Mouse (Mus musculus): Measurements from ENCODE around the gene Nodal. TPM values are rescaled to one million over a fixed set of nuclear protein-coding genes. Genes with fewer than 3 reads are reported as not detected.
"Not testable (repeated sequence)": the region's sequence is repeated elsewhere in the genome, so short reads cannot be mapped to it uniquely, and the experiment has no call there.

Gene Nodal
- polyA plus RNA-seq, 1 experiment from 2014 or later: 0.12 TPM

DNA sequence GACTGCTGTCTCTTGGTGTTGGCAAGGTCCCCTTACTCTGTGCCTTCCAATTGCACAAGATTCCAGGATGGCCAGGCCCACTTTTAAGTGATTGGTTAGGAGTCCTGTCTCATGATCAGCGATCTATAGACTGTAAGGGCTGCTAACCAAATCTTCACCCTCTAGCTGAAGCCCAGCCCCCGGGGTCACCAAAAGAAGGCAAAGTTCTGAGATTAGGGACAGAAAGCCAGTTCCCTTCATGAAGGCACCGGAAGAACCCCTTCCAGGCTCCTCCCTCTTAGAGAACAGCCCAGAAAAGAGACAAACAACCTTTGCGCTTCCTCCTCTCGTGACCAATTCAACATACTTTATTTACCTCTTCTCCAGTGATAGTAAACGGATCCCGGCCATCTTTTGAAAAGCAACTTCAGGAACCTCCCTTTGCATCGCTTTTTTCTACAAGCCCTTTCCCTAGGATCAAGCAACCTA lies 33.7 kb downstream of the Nodal start:
- Histone ChIP-seq H3K27ac (ENCODE audit: low read depth, low read length) (no peak overlapping the region), H3K9me3 (ENCODE audit: control insufficient read depth, low read length) (no peaks in the 10 kb centered on the region), H3K27me3 (ENCODE audit: control insufficient read depth, insufficient read depth, low read length) (no peaks in the 10 kb centered on the region), H3K9ac (ENCODE audit: low read depth, low read length) (peak overlapping the region; percentile 78), H3K4me1 (replicated peaks; ENCODE audit: control insufficient read depth, insufficient read depth, low read length) (peaks cover 2% of the 10 kb centered on the region; the same call in 1 of the 2 replicates), H3K4me2 (replicated peaks; ENCODE audit: low read depth, low read length) (peak overlapping the region; percentile 93), H3K4me3 (ENCODE audit: low read depth, low read length) (peak overlapping the region; percentile 68), H3K36me3 (ENCODE audit: control insufficient read depth, insufficient read depth, low read length) (no peaks in the 10 kb centered on the region)
- DNase-seq (ENCODE audit: low spot score) (peak; percentile 35), ATAC-seq (ENCODE audit: low FRiP score) (no peak)
- WGBS: 7% methylated on average over 8 of the region's 8 CpGs

DNA sequence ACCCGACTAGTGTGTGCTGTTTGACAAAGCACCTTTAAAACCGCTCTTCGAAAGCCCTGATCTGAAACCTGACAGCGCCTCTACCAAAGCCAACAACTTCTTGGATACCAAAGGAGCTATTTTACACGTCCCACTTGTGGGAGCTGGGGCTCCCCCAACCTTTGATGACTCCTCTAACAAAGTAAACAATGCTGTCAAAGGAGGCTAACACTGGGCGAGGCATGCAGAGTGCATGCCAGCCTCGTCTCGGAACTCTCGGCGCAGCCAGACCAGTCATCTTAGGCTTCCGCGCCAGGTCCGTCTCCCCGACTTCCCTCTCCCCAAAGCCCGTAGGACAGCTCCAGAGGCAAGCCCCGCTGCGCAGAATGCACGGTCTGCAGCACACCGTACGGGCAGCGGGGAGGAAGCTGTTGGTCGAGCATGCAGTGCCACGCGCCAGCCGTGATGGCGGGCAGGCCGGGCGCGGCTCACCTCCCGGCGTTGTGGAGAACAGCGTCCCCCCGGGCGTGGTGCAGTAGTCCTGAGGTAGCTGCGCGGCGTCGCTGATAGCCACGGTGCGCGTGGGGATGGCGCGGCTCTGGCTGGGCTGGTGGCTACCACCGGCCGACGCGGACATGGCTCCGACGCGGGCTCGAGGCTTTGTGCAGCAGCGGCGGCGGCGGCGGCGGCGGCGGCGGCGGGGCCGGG lies 34.3 kb downstream of the Nodal start:
- ATAC-seq (ENCODE audit: low FRiP score): peak; percentile 78
- under 1% methylated on average over 52 of the region's 62 CpGs for WGBS
- Histone ChIP-seq H3K4me2 (replicated peaks; ENCODE audit: low read depth, low read length) (peak overlapping the region; percentile 93), H3K9me3 (ENCODE audit: control insufficient read depth, low read length) (no peaks in the 10 kb centered on the region), H3K4me1 (replicated peaks; ENCODE audit: control insufficient read depth, insufficient read depth, low read length) (peaks cover 2% of the 10 kb centered on the region; the same call in 1 of the 2 replicates), H3K4me3 (ENCODE audit: low read depth, low read length) (peak overlapping the region; percentile 68), H3K27me3 (ENCODE audit: control insufficient read depth, insufficient read depth, low read length) (no peaks in the 10 kb centered on the region), H3K9ac (ENCODE audit: low read depth, low read length) (peak overlapping the region; percentile 78), H3K27ac (ENCODE audit: low read depth, low read length) (peak overlapping the region; percentile 43), H3K36me3 (ENCODE audit: control insufficient read depth, insufficient read depth, low read length) (no peaks in the 10 kb centered on the region)
- no peak for DNase-seq (ENCODE audit: low spot score)

DNA sequence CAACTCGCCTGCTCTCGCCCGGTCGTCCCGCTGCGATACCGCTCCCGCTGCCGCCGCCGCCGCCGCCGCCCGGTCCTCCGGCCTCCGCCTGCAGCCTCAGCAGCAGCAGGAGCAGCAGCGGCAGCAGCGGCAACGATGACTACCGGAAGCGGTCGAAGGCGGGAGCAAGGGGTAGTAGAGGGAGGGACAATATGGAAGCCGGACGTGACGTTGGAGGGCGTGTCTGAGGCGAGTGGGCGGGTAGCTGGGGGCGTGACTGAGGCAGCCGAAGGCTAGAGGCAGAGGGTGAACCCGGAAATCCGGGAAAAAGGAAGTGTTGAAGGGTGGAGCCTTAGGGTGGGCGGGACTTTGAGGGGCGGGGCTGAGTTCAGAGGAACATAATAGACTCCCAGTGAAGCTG lies 34.9 kb downstream of the Nodal start, which contains the start of gene Eif4ebp2:
TSS of gene Eif4ebp2 (minus strand) at position 17 of the 400 bp plus-strand sequence.
- H3K4me2 ChIP-seq (replicated peaks; ENCODE audit: low read depth, low read length): peak within 1 kb of the TSS; percentile 93
- no peaks in the 10 kb centered on the region for H3K36me3 ChIP-seq (ENCODE audit: control insufficient read depth, insufficient read depth, low read length)
- WGBS: 0% methylated on average over 31 of the region's 36 CpGs

DNA sequence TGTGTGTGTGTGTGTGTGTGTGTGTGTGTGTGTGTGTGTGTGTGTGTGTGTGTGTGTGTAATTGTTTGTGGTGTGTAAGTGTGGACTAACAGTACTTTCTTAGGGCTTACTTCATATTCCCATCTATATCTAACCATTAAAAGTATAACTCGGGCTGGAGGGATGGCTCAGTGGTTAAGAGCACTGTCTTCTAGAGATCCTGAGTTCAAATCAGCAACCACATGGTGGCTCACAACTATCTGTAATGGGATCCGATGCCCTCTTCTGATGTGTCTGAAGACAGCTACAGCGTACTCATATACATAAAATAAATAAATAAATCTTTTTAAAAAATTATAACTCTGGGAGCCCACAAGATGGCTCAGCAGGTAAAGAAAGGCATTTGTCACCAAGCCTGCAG lies 35.4 kb downstream of the Nodal start:
- H3K4me1 ChIP-seq (replicated peaks; ENCODE audit: control insufficient read depth, insufficient read depth, low read length); H3K27me3 ChIP-seq (ENCODE audit: control insufficient read depth, insufficient read depth, low read length); H3K9me3 ChIP-seq (ENCODE audit: control insufficient read depth, low read length); H3K36me3 ChIP-seq (ENCODE audit: control insufficient read depth, insufficient read depth, low read length); H3K27ac ChIP-seq (ENCODE audit: low read depth, low read length); H3K4me2 ChIP-seq (replicated peaks; ENCODE audit: low read depth, low read length); DNase-seq (ENCODE audit: low spot score); H3K9ac ChIP-seq (ENCODE audit: low read depth, low read length): not testable (repeated sequence)
- ATAC-seq (ENCODE audit: low FRiP score): peak; percentile 14; the same call in 1 of the 2 replicates
- H3K4me3 ChIP-seq (ENCODE audit: low read depth, low read length): peak overlapping the region; percentile 68; the same call in 1 of the 2 replicates
- WGBS: 85% methylated on average over 3 of the region's 3 CpGs

More for the DNA sequence above, 34.9 kb downstream of the Nodal start, which contains the start of gene Eif4ebp2:
- Histone ChIP-seq H3K9me3 (ENCODE audit: control insufficient read depth, low read length) (no peaks in the 10 kb centered on the region), H3K9ac (ENCODE audit: low read depth, low read length) (peak within 1 kb of the TSS; percentile 78), H3K27me3 (ENCODE audit: control insufficient read depth, insufficient read depth, low read length) (no peaks in the 10 kb centered on the region), H3K4me3 (ENCODE audit: low read depth, low read length) (peak within 1 kb of the TSS; percentile 68), H3K4me1 (replicated peaks; ENCODE audit: control insufficient read depth, insufficient read depth, low read length) (peaks cover 2% of the 10 kb centered on the region; the same call in 1 of the 2 replicates), H3K27ac (ENCODE audit: low read depth, low read length) (peak within 1 kb of the TSS; percentile 43)
- peak; percentile 100 for DNase-seq (ENCODE audit: low spot score)
- peak; percentile 99 for ATAC-seq (ENCODE audit: low FRiP score)

GRCm38 (mm10) chr10:61457182-61457581 lies 39.4 kb downstream of the Nodal start:
- H3K27me3 ChIP-seq (ENCODE audit: control insufficient read depth, insufficient read depth, low read length): no peaks in the 10 kb centered on the region
- H3K27ac ChIP-seq (ENCODE audit: low read depth, low read length): no peak overlapping the region
- no peaks in the 10 kb centered on the region for H3K36me3 ChIP-seq (ENCODE audit: control insufficient read depth, insufficient read depth, low read length)
- no peaks in the 10 kb centered on the region for H3K4me1 ChIP-seq (replicated peaks; ENCODE audit: control insufficient read depth, insufficient read depth, low read length)
- whole genome bisulfite sequencing: 69% methylated on average over 3 of the region's 3 CpGs
- H3K9me3 ChIP-seq (ENCODE audit: control insufficient read depth, low read length): no peaks in the 10 kb centered on the region
- no peak overlapping the region for H3K4me2 ChIP-seq (replicated peaks; ENCODE audit: low read depth, low read length)
- DNase-seq (ENCODE audit: low spot score) (no peak), ATAC-seq (ENCODE audit: low FRiP score) (no peak)
- no peak overlapping the region for H3K9ac ChIP-seq (ENCODE audit: low read depth, low read length)
- H3K4me3 ChIP-seq (ENCODE audit: low read depth, low read length): no peak overlapping the region

DNA sequence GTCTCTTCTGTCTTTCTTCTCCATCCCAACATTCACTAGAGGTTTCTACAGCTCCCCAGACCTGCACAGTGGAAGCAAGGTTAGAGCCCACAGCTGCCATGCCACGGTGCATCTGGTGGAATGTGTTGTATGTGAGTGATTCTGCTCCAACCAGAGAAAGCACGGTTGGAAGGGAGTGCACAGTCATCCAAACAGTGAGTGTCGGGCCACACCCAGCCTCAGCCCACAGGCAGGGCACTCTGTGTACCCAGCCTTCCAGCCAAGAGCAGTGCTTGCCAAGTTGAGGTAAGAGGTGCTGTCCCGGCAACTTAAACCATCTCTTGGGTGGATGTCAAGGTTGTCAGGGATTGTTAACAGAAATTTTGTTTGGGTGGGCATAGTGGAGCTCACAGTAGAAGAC lies 47.2 kb downstream of the Nodal start:
- H3K9me3 ChIP-seq (ENCODE audit: control insufficient read depth, low read length): no peaks in the 10 kb centered on the region
- DNase-seq (ENCODE audit: low spot score): no peak
- no peak overlapping the region for H3K4me2 ChIP-seq (replicated peaks; ENCODE audit: low read depth, low read length)
- no peaks in the 10 kb centered on the region for H3K36me3 ChIP-seq (ENCODE audit: control insufficient read depth, insufficient read depth, low read length)
- no peak overlapping the region for H3K27ac ChIP-seq (ENCODE audit: low read depth, low read length)
- WGBS: 90% methylated on average over 4 of the region's 4 CpGs
- H3K27me3 ChIP-seq (ENCODE audit: control insufficient read depth, insufficient read depth, low read length): no peaks in the 10 kb centered on the region
- no peak for ATAC-seq (ENCODE audit: low FRiP score)
- H3K4me1 ChIP-seq (replicated peaks; ENCODE audit: control insufficient read depth, insufficient read depth, low read length): no peaks in the 10 kb centered on the region
- H3K9ac ChIP-seq (ENCODE audit: low read depth, low read length): no peak overlapping the region
- no peak overlapping the region for H3K4me3 ChIP-seq (ENCODE audit: low read depth, low read length)

GRCm38 (mm10) chr10:61466242-61466641 lies 48.5 kb downstream of the Nodal start:
- Histone ChIP-seq H3K9ac (ENCODE audit: low read depth, low read length) (no peak overlapping the region), H3K4me3 (ENCODE audit: low read depth, low read length) (no peak overlapping the region), H3K27me3 (ENCODE audit: control insufficient read depth, insufficient read depth, low read length) (no peaks in the 10 kb centered on the region), H3K36me3 (ENCODE audit: control insufficient read depth, insufficient read depth, low read length) (no peaks in the 10 kb centered on the region), H3K9me3 (ENCODE audit: control insufficient read depth, low read length) (no peaks in the 10 kb centered on the region), H3K4me2 (replicated peaks; ENCODE audit: low read depth, low read length) (no peak overlapping the region), H3K4me1 (replicated peaks; ENCODE audit: control insufficient read depth, insufficient read depth, low read length) (no peaks in the 10 kb centered on the region), H3K27ac (ENCODE audit: low read depth, low read length) (no peak overlapping the region)
- 65% methylated on average over 8 of the region's 8 CpGs for WGBS
- ATAC-seq (ENCODE audit: low FRiP score) (no peak), DNase-seq (ENCODE audit: low spot score) (peak; percentile 41)

- Histone ChIP-seq H3K9ac (ENCODE audit: low read depth, low read length) (no peak overlapping the region), H3K4me1 (replicated peaks; ENCODE audit: control insufficient read depth, insufficient read depth, low read length) (no peaks in the 10 kb centered on the region), H3K9me3 (ENCODE audit: control insufficient read depth, low read length) (no peaks in the 10 kb centered on the region), H3K36me3 (ENCODE audit: control insufficient read depth, insufficient read depth, low read length) (no peaks in the 10 kb centered on the region), H3K27ac (ENCODE audit: low read depth, low read length) (no peak overlapping the region), H3K4me2 (replicated peaks; ENCODE audit: low read depth, low read length) (no peak overlapping the region), H3K4me3 (ENCODE audit: low read depth, low read length) (no peak overlapping the region), H3K27me3 (ENCODE audit: control insufficient read depth, insufficient read depth, low read length) (no peaks in the 10 kb centered on the region)
- DNase-seq (ENCODE audit: low spot score) (peak; percentile 80), ATAC-seq (ENCODE audit: low FRiP score) (no peak)
- 30% methylated on average over 5 of the region's 5 CpGs for WGBS
These were observed 49.1 kb downstream of the Nodal start for GRCm38 (mm10) chr10:61466873-61467272.

DNA sequence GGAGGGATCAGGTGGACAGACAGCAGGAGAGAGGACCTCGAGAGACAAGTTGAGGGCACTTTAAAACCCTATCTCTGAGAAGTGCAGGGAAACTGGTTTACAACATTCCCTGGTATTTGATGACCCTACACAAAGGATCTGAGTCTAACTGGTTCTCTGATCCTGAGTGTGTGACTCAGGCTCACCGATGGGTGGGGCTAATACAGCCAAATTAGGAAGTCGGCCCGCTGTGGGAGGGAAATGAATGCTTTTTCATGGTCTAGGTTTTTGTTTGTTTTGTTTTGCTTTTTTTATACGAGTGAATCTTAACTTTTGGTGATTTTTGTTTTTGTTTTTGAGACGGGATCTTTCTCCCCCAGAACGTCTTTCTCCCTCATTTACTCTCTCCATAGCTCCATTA lies 51.1 kb downstream of the Nodal start:
- Histone ChIP-seq H3K27me3 (ENCODE audit: control insufficient read depth, insufficient read depth, low read length) (no peaks in the 10 kb centered on the region), H3K36me3 (ENCODE audit: control insufficient read depth, insufficient read depth, low read length) (no peaks in the 10 kb centered on the region), H3K9ac (ENCODE audit: low read depth, low read length) (no peak overlapping the region), H3K27ac (ENCODE audit: low read depth, low read length) (no peak overlapping the region), H3K9me3 (ENCODE audit: control insufficient read depth, low read length) (no peaks in the 10 kb centered on the region), H3K4me3 (ENCODE audit: low read depth, low read length) (no peak overlapping the region), H3K4me1 (replicated peaks; ENCODE audit: control insufficient read depth, insufficient read depth, low read length) (no peaks in the 10 kb centered on the region), H3K4me2 (replicated peaks; ENCODE audit: low read depth, low read length) (no peak overlapping the region)
- WGBS: 67% methylated on average over 7 of the region's 7 CpGs
- DNase-seq (ENCODE audit: low spot score) (no peak), ATAC-seq (ENCODE audit: low FRiP score) (no peak)

Measured in hindbrain, embryonic 11.5 days (tissue).